Mouse (Mus musculus): Measurements from ENCODE around the gene Cemip.

- TF ChIP-seq CTCF (IDR thresholded peaks at IDR 0.05; ENCODE audit: insufficient read depth, low read length) = no peak
- TF ChIP-seq POLR2A (IDR thresholded peaks at IDR 0.05; ENCODE audit: borderline replicate concordance, extremely low read depth, low read depth, low read length) = no peak
These were observed 72.6 kb downstream of the Cemip start for GRCm38 (mm10) chr7:84013656-84014055.

Measured in lung, adult 2 months (tissue).